Comparison of ENCODE assay signal across 23 mouse cellular contexts in the genomic region with DNA sequence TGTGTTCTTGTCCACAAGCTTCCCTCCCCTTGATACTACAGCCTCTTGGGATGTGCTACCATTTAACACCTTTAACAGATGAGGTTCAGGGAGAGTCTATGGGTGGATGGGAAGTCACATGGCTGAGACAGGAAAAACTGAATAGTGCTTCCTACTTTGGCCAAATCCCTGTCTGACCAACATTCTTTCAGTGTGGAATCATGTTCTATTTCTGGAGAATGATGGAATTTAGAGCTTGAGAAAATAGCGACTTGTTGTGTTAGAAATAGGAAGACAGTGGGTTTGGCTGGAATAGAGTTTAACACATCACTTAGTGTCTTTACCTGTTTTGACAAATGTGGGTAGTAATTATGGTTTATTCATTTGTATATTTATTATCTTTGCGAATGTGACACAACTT.
"Had no signal": no experiment of that assay in that cellular context is flagged by ENCODE, and none has a peak within 500 bp of the region (broad histone marks: within the 10 kb centered on the region; RNA-seq: fewer than 3 reads in every experiment).

No protein-coding gene starts in this region.

- H3K4me2 ChIP-seq: heart, embryonic 12.5 days; hindbrain, embryonic 14.5 days; intestine, embryonic 15.5 days; limb, embryonic 12.5 days; liver, embryonic 11.5 days; liver, embryonic 13.5 days; liver, embryonic 15.5 days had no signal

- H3K36me3 ChIP-seq: heart, embryonic 12.5 days; intestine, embryonic 15.5 days; limb, embryonic 10.5 days; limb, embryonic 12.5 days; liver, embryonic 13.5 days; liver, embryonic 15.5 days had no signal

- H3K9me3 ChIP-seq: intestine, embryonic 15.5 days; limb, embryonic 10.5 days; limb, embryonic 12.5 days; liver, embryonic 13.5 days; liver, embryonic 15.5 days had no signal

- H3K4me3 ChIP-seq: gastrocnemius, adult 2 months; heart, embryonic 12.5 days; intestine, embryonic 15.5 days; layer of hippocampus, adult 2 months; left cerebral cortex, adult 2 months; limb, embryonic 10.5 days; limb, embryonic 12.5 days; liver, embryonic 13.5 days; liver, embryonic 15.5 days had no signal

- H3K9ac ChIP-seq: heart, embryonic 12.5 days; hindbrain, embryonic 14.5 days; intestine, embryonic 15.5 days; limb, embryonic 12.5 days; liver, embryonic 13.5 days; liver, embryonic 15.5 days had no signal

- ATAC-seq: hindbrain, embryonic 16.5 days; inflammation-experienced regulatory T-cells, adult 6 months; intestine, embryonic 15.5 days; intestine, postnatal 0 days had no signal

- H3K4me1 ChIP-seq: heart, embryonic 12.5 days; intestine, embryonic 15.5 days; limb, embryonic 10.5 days; limb, embryonic 12.5 days had no signal

- DNase-seq: gastrocnemius, adult 2 months; gastrocnemius, postnatal 10 days; gastrocnemius, postnatal 25 days; heart, postnatal 10 days; heart, postnatal 4 days; kidney, adult 18-20 months; kidney, adult 8-10 months; kidney, postnatal 25 days; kidney, postnatal 4 days; liver; liver, embryonic 13.5 days had no signal

- H3K27ac ChIP-seq: gastrocnemius, adult 2 months; hindbrain, embryonic 14.5 days; intestine, embryonic 15.5 days; layer of hippocampus, adult 2 months; left cerebral cortex, adult 2 months; limb, embryonic 10.5 days; limb, embryonic 12.5 days; liver, embryonic 13.5 days; liver, embryonic 15.5 days had no signal

- H3K27me3 ChIP-seq: heart, embryonic 12.5 days; intestine, embryonic 15.5 days; limb, embryonic 12.5 days; liver, embryonic 13.5 days; liver, embryonic 15.5 days had no signal
